Mouse (Mus musculus): ENCODE results near the gene Tomm40.

DNA sequence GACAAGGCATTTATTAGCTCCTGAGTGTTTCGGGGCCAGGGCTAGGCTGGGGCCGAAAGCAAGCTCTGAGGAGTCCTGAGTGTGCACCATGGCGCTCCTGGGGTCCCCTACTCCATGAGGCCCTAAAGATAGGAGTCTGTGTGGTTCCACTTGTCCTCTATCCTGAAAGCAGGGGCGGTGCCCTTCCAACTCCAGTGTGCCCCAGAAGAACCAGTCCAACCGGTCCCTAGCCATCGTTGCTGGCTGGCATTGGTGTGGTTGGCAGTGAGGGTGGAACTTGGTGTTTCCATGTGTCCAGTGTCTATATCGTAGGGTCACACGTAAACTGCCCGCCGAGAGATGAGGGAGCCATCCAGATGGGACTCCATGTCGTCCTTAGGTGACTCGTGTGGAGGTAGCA is 8.9 kb upstream of the Tomm40 start:
- TF ChIP-seq POLR2A (IDR thresholded peaks at IDR 0.05; ENCODE audit: borderline replicate concordance, extremely low read depth, insufficient read depth, insufficient read length, poor library complexity, severe bottlenecking) (no peak), CTCF (IDR thresholded peaks at IDR 0.05; ENCODE audit: borderline replicate concordance, extremely low read depth, insufficient read depth, insufficient read length) (no peak)

All from brain, embryonic 14.5 days (tissue).